Mouse (Mus musculus): ENCODE data around the gene Mier1. TPM values are rescaled to one million over a fixed set of nuclear protein-coding genes. Genes with fewer than 3 reads are reported as not detected.

The Mier1 gene
- polyA plus RNA-seq, 2 experiments: 13.8 to 20.5 TPM

DNA sequence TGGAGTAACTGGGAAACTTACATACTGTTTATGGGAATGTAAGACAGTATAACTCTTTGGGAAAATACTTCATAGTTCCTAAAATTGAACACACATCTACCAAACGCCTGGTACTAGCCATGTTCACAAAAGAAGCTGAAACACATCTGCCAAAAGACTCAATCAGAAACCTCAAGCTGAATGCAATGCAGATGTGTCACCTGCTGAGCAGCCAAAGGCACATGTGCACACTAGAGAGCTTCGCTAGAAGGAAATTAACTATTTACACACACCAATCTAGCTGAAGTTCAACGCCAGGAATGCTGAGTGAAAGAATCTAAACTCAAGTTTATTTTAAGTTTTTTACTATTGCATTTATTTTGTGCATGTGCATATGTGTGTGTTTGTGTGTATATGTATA lies 43.6 kb upstream of the Mier1 start:
- DNase-seq (ENCODE audit: low read depth in 3 of 3, low spot score in 3 of 3) (no peak), ATAC-seq (ENCODE audit: insufficient read depth) (no peak)
- no peak overlapping the region for H3K9ac ChIP-seq (replicated peaks)
- H3K27me3 ChIP-seq (ENCODE audit: control insufficient read depth, insufficient read depth, low read length): no peaks in the 10 kb centered on the region
- TF ChIP-seq CTCF (IDR thresholded peaks at IDR 0.05; ENCODE audit: low read depth) (no peak), EP300 (IDR thresholded peaks at IDR 0.05; ENCODE audit: low read depth) (no peak)
- H3K4me2 ChIP-seq (ENCODE audit: low read depth): no peak overlapping the region
- 60% methylated on average over 3 of the region's 3 CpGs for WGBS (ENCODE audit: insufficient replicate concordance)
- H3K4me3 ChIP-seq (ENCODE audit: insufficient read depth in 1 of 2, low read depth in 2 of 2, low read length in 2 of 2): no peak overlapping the region
- no peaks in the 10 kb centered on the region for H3K36me3 ChIP-seq (replicated peaks; ENCODE audit: control insufficient read depth, insufficient read depth, low read depth)
- H3K9me3 ChIP-seq (ENCODE audit: control insufficient read depth, low read length): no peaks in the 10 kb centered on the region
- H3K27ac ChIP-seq: no peak overlapping the region
- H3K4me1 ChIP-seq (replicated peaks; ENCODE audit: control insufficient read depth in 2 of 2, insufficient read depth in 2 of 2, low read length in 1 of 2): no peaks in the 10 kb centered on the region

DNA sequence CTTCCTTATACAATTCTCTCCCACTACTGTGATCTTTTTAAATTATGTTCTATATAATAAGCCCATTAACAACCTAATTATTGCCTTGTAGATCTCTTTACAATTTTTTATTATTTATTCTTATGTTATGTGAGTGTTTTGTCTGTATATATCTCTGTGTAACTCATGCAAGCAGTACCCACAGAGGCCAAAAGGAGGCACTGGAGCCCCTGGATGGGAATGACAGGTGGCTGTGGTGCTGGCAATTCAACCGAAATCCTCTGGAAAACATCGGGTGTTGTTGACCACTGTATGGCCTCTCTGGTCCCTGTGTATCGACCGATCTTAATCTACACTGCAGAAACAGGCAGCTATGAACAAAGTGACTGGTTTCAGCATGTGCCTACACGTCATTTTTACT lies 29.0 kb upstream of the Mier1 start:
- Histone ChIP-seq H3K27ac (no peak overlapping the region), H3K4me2 (ENCODE audit: low read depth) (no peak overlapping the region), H3K4me3 (ENCODE audit: insufficient read depth in 1 of 2, low read depth in 2 of 2, low read length in 2 of 2) (no peak overlapping the region), H3K9me3 (ENCODE audit: control insufficient read depth, low read length) (no peaks in the 10 kb centered on the region), H3K36me3 (replicated peaks; ENCODE audit: control insufficient read depth, insufficient read depth, low read depth) (no peaks in the 10 kb centered on the region), H3K27me3 (ENCODE audit: control insufficient read depth, insufficient read depth, low read length) (no peaks in the 10 kb centered on the region), H3K4me1 (replicated peaks; ENCODE audit: control insufficient read depth in 2 of 2, insufficient read depth in 2 of 2, low read length in 1 of 2) (no peaks in the 10 kb centered on the region), H3K9ac (replicated peaks) (no peak overlapping the region)
- DNase-seq (ENCODE audit: low read depth in 3 of 3, low spot score in 3 of 3) (no peak), ATAC-seq (ENCODE audit: insufficient read depth) (no peak)
- TF ChIP-seq CTCF (IDR thresholded peaks at IDR 0.05; ENCODE audit: low read depth) (peak; percentile 48), EP300 (IDR thresholded peaks at IDR 0.05; ENCODE audit: low read depth) (no peak)
- 76% methylated on average over 5 of the region's 5 CpGs for WGBS (ENCODE audit: insufficient replicate concordance)

DNA sequence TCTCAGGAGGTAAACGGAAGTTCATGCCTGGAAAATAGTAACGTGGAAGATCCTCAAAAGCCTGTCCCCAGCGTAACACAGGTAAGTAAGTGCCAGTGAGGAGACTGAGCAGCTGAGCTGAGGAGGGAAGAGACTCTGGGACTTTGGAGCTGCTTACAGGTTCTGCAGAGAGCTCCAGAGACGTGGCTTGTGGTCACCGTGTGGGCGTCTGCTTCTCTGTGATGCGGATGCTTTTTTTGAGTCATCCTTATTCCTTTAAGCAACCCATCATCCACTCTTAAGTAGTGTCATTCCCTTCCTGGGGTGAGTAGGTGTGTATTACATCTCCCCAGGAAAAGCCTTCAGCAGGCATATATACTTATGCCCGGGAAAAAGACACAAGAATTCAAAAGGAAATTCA lies 18.3 kb upstream of the Mier1 start:
- Histone ChIP-seq H3K4me1 (replicated peaks; ENCODE audit: control insufficient read depth in 2 of 2, insufficient read depth in 2 of 2, low read length in 1 of 2) (no peaks in the 10 kb centered on the region), H3K27ac (no peak overlapping the region), H3K4me3 (ENCODE audit: insufficient read depth in 1 of 2, low read depth in 2 of 2, low read length in 2 of 2) (no peak overlapping the region), H3K27me3 (ENCODE audit: control insufficient read depth, insufficient read depth, low read length) (no peaks in the 10 kb centered on the region), H3K4me2 (ENCODE audit: low read depth) (no peak overlapping the region), H3K36me3 (replicated peaks; ENCODE audit: control insufficient read depth, insufficient read depth, low read depth) (no peaks in the 10 kb centered on the region), H3K9me3 (ENCODE audit: control insufficient read depth, low read length) (no peaks in the 10 kb centered on the region), H3K9ac (replicated peaks) (no peak overlapping the region)
- ATAC-seq (ENCODE audit: insufficient read depth) (no peak), DNase-seq (ENCODE audit: low read depth in 3 of 3, low spot score in 3 of 3) (no peak)
- 66% methylated on average over 8 of the region's 8 CpGs for WGBS (ENCODE audit: insufficient replicate concordance)
- no peak for TF ChIP-seq CTCF (IDR thresholded peaks at IDR 0.05; ENCODE audit: low read depth)

GRCm38 (mm10) chr4:103098532-103098931 lies 15.7 kb upstream of the Mier1 start:
- Histone ChIP-seq H3K4me3 (ENCODE audit: insufficient read depth in 1 of 2, low read depth in 2 of 2, low read length in 2 of 2) (no peak overlapping the region), H3K36me3 (replicated peaks; ENCODE audit: control insufficient read depth, insufficient read depth, low read depth) (no peaks in the 10 kb centered on the region), H3K9me3 (ENCODE audit: control insufficient read depth, low read length) (no peaks in the 10 kb centered on the region), H3K9ac (replicated peaks) (no peak overlapping the region), H3K4me1 (replicated peaks; ENCODE audit: control insufficient read depth in 2 of 2, insufficient read depth in 2 of 2, low read length in 1 of 2) (no peaks in the 10 kb centered on the region), H3K27me3 (ENCODE audit: control insufficient read depth, insufficient read depth, low read length) (no peaks in the 10 kb centered on the region), H3K27ac (no peak overlapping the region), H3K4me2 (ENCODE audit: low read depth) (no peak overlapping the region)
- DNase-seq (ENCODE audit: low read depth in 3 of 3, low spot score in 3 of 3) (no peak), ATAC-seq (ENCODE audit: insufficient read depth) (no peak)
- TF ChIP-seq CTCF (IDR thresholded peaks at IDR 0.05; ENCODE audit: low read depth) (no peak), EP300 (IDR thresholded peaks at IDR 0.05; ENCODE audit: low read depth) (no peak)
- WGBS (ENCODE audit: insufficient replicate concordance): 73% methylated on average over 5 of the region's 5 CpGs

DNA sequence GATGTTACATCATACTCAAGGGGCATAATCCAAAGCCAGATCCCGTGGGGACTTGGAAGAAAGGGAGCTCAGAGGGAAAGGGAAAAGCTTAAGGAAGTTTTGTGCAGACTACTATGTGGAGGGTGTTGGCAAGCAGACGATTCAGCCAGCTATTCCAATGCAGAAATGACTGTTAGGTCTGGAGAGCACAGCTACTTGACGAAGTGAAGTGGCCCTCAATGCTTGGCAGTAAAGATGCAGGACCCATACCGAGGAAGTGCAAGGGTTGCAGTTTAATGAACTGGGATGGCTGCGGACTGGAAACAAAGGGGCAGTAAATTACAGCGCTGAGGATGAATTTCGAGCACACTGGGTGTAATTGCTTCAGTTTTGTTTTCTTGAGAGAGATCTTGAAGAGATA lies 1.5 kb upstream of the Mier1 start:
- H3K27me3 ChIP-seq (ENCODE audit: control insufficient read depth, insufficient read depth, low read length): no peaks in the 10 kb centered on the region
- no peak overlapping the region for H3K27ac ChIP-seq
- DNase-seq (ENCODE audit: low read depth in 3 of 3, low spot score in 3 of 3) (no peak), ATAC-seq (ENCODE audit: insufficient read depth) (no peak)
- H3K4me1 ChIP-seq (replicated peaks; ENCODE audit: control insufficient read depth in 2 of 2, insufficient read depth in 2 of 2, low read length in 1 of 2): peaks cover 12% of the 10 kb centered on the region in 2 experiments; a peak in 3 of 4 replicates
- H3K4me2 ChIP-seq (ENCODE audit: low read depth): peak overlapping the region; percentile 90
- H3K9ac ChIP-seq (replicated peaks): peak overlapping the region; percentile 85; the same call in 1 of the 2 replicates
- WGBS (ENCODE audit: insufficient replicate concordance): 52% methylated on average over 7 of the region's 7 CpGs
- peak overlapping the region in 1 of 2 experiments; percentile 78; a peak in 2 of 4 replicates for H3K4me3 ChIP-seq (ENCODE audit: insufficient read depth in 1 of 2, low read depth in 2 of 2, low read length in 2 of 2)
- H3K36me3 ChIP-seq (replicated peaks; ENCODE audit: control insufficient read depth, insufficient read depth, low read depth): no peaks in the 10 kb centered on the region
- no peaks in the 10 kb centered on the region for H3K9me3 ChIP-seq (ENCODE audit: control insufficient read depth, low read length)
- no peak for TF ChIP-seq EP300 (IDR thresholded peaks at IDR 0.05; ENCODE audit: low read depth)
